Mouse (Mus musculus) CH12.LX (cell line): Measurements from ENCODE around the gene Plxdc2.

Experiments used
- CHD1 ChIP-seq: IDR thresholded peaks from 2 replicates; pipeline ENCODE4 v1.6.1; 2012; ENCODE audit warnings: low read depth, low read length, improper control_type of control experiment, inconsistent platforms
- CHD2 ChIP-seq: IDR thresholded peaks from 2 replicates; pipeline ENCODE4 v1.6.1; 2011; ENCODE audit warnings: low read length, improper control_type of control experiment
- CTCF ChIP-seq, 2 experiments: IDR thresholded peaks in 1 of 2; conservative IDR thresholded peaks in 1 of 2; 2 replicates each; pipeline ENCODE4 v1.5.1; 2011 to 2012; ENCODE audit warnings: low read depth in 2 of 2, low read length in 2 of 2, improper control_type of control experiment in 1 of 2, inconsistent platforms in 1 of 2, mild to moderate bottlenecking in 1 of 2, moderate library complexity in 1 of 2
- MAX ChIP-seq: IDR thresholded peaks from 2 replicates; pipeline ENCODE4 v1.6.1; 2011; ENCODE audit warnings: low read length, improper control_type of control experiment
- POLR2A ChIP-seq: IDR thresholded peaks from 2 replicates; pipeline ENCODE4 v1.6.1; 2011; ENCODE audit warnings: low read depth, mild to moderate bottlenecking, improper control_type of control experiment, low read length
- USF1 ChIP-seq: IDR thresholded peaks from 2 replicates; pipeline ENCODE4 v1.6.1; 2014; ENCODE audit warnings: low read depth, mild to moderate bottlenecking, inconsistent platforms, low read length, improper control_type of control experiment

DNA sequence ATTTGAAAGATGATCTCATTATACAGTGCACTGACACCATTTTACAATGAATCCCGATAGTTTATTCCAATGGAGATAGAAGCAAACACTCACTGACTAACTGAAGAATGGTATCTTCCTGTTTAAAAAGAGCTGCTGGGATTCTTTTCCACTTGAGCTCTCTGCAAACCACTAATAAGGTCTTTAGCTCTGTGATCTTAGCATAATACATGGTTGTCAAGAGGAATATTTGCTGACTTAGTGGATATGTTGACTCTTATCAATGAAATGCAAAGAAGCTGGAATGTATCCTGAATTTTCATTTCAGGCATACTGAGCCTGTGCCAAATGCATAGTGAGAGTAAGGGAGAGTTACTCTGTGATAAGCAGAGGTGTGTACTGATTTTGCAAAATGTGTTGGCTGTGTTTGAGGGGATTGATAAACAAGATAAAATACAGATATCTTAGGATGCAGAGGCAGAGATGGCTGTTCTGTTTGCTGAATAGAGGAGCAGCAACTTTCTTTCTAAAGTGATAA, 100.2 kb downstream of the Plxdc2 start:
- TF ChIP-seq POLR2A (no peak), CTCF (conservative IDR thresholded peaks at IDR 0.05 in 1 of 2, IDR thresholded peaks at IDR 0.05 in 1 of 2; ENCODE audit: low read depth in 2 of 2, low read length in 2 of 2) (no peak), CHD2 (no peak), USF1 (no peak), MAX (no peak), CHD1 (no peak)
